Mouse (Mus musculus): ENCODE data around the gene Ppm1b. TPM values are rescaled to one million over a fixed set of nuclear protein-coding genes. Genes with fewer than 3 reads are reported as not detected.
A peak's percentile ranks its signal among the peaks of the same experiment; 100 is the strongest.

Ppm1b gene
- polyA plus RNA-seq, 1 experiment from 2014 or later: 51.5 TPM

- DNase-seq (ENCODE audit: low spot score) (no peak), ATAC-seq (no peak)
- WGBS: 100% methylated on average over 1 of the region's 1 CpGs
- Histone ChIP-seq H3K36me3 (ENCODE audit: insufficient read depth, low read length) (no peaks in the 10 kb centered on the region), H3K4me2 (replicated peaks; ENCODE audit: low read depth, low read length) (no peak overlapping the region), H3K9ac (replicated peaks; ENCODE audit: low read depth) (no peak overlapping the region), H3K27ac (ENCODE audit: low read length) (no peak overlapping the region), H3K27me3 (replicated peaks; ENCODE audit: insufficient read depth, low read length) (no peaks in the 10 kb centered on the region), H3K4me3 (ENCODE audit: low read depth, low read length) (no peak overlapping the region), H3K4me1 (ENCODE audit: insufficient read depth, low read depth, low read length) (no peaks in the 10 kb centered on the region), H3K9me3 (ENCODE audit: low read length) (no peaks in the 10 kb centered on the region)
- TF ChIP-seq CTCF (IDR thresholded peaks at IDR 0.05) (no peak), EP300 (IDR thresholded peaks at IDR 0.05) (no peak)
Measured at GRCm38 (mm10) chr17:84981721-84982120, 25.2 kb downstream of the Ppm1b start.

- no peaks in the 10 kb centered on the region for H3K4me1 ChIP-seq (ENCODE audit: insufficient read depth, low read depth, low read length)
- H3K27me3 ChIP-seq (replicated peaks; ENCODE audit: insufficient read depth, low read length): no peaks in the 10 kb centered on the region
- H3K9me3 ChIP-seq (ENCODE audit: low read length): no peaks in the 10 kb centered on the region
- no peak for ATAC-seq
- no peak overlapping the region for H3K4me2 ChIP-seq (replicated peaks; ENCODE audit: low read depth, low read length)
- DNase-seq (ENCODE audit: low spot score): no peak
- no peak overlapping the region for H3K4me3 ChIP-seq (ENCODE audit: low read depth, low read length)
- WGBS: 74% methylated on average over 2 of the region's 2 CpGs
- no peaks in the 10 kb centered on the region for H3K36me3 ChIP-seq (ENCODE audit: insufficient read depth, low read length)
- TF ChIP-seq EP300 (IDR thresholded peaks at IDR 0.05) (no peak), CTCF (IDR thresholded peaks at IDR 0.05) (no peak)
- no peak overlapping the region for H3K9ac ChIP-seq (replicated peaks; ENCODE audit: low read depth)
- H3K27ac ChIP-seq (ENCODE audit: low read length): no peak overlapping the region
Measured at GRCm38 (mm10) chr17:84982735-84983134, 26.2 kb downstream of the Ppm1b start.

GRCm38 (mm10) chr17:84986368-84986767, 29.8 kb downstream of the Ppm1b start:
- Histone ChIP-seq H3K4me1 (ENCODE audit: insufficient read depth, low read depth, low read length) (no peaks in the 10 kb centered on the region), H3K9me3 (ENCODE audit: low read length) (no peaks in the 10 kb centered on the region), H3K27ac (ENCODE audit: low read length) (no peak overlapping the region), H3K27me3 (replicated peaks; ENCODE audit: insufficient read depth, low read length) (no peaks in the 10 kb centered on the region), H3K9ac (replicated peaks; ENCODE audit: low read depth) (no peak overlapping the region), H3K4me2 (replicated peaks; ENCODE audit: low read depth, low read length) (no peak overlapping the region), H3K36me3 (ENCODE audit: insufficient read depth, low read length) (no peaks in the 10 kb centered on the region), H3K4me3 (ENCODE audit: low read depth, low read length) (no peak overlapping the region)
- 37% methylated on average over 5 of the region's 5 CpGs for WGBS
- ATAC-seq (no peak), DNase-seq (ENCODE audit: low spot score) (no peak)
- no peak for TF ChIP-seq CTCF (IDR thresholded peaks at IDR 0.05)
- TF ChIP-seq EP300 (IDR thresholded peaks at IDR 0.05): no peak

GRCm38 (mm10) chr17:84987834-84988410, 31.4 kb downstream of the Ppm1b start:
- Histone ChIP-seq H3K27ac (ENCODE audit: low read length) (no peak overlapping the region), H3K36me3 (ENCODE audit: insufficient read depth, low read length) (no peaks in the 10 kb centered on the region), H3K4me2 (replicated peaks; ENCODE audit: low read depth, low read length) (no peak overlapping the region), H3K27me3 (replicated peaks; ENCODE audit: insufficient read depth, low read length) (no peaks in the 10 kb centered on the region), H3K9me3 (ENCODE audit: low read length) (no peaks in the 10 kb centered on the region), H3K4me3 (ENCODE audit: low read depth, low read length) (no peak overlapping the region), H3K9ac (replicated peaks; ENCODE audit: low read depth) (no peak overlapping the region), H3K4me1 (ENCODE audit: insufficient read depth, low read depth, low read length) (no peaks in the 10 kb centered on the region)
- TF ChIP-seq EP300 (IDR thresholded peaks at IDR 0.05) (no peak), CTCF (IDR thresholded peaks at IDR 0.05) (no peak)
- 59% methylated on average over 3 of the region's 3 CpGs for WGBS
- ATAC-seq (peak; percentile 89), DNase-seq (ENCODE audit: low spot score) (peak; percentile 70)

GRCm38 (mm10) chr17:84988514-84988913, 32.0 kb downstream of the Ppm1b start:
- Histone ChIP-seq H3K9me3 (ENCODE audit: low read length) (no peaks in the 10 kb centered on the region), H3K4me1 (ENCODE audit: insufficient read depth, low read depth, low read length) (no peaks in the 10 kb centered on the region)

GRCm38 (mm10) chr17:84995844-84996243, 39.3 kb downstream of the Ppm1b start:
- ATAC-seq (peak; percentile 58), DNase-seq (ENCODE audit: low spot score) (peak; percentile 56)
- Histone ChIP-seq H3K9ac (replicated peaks; ENCODE audit: low read depth) (no peak overlapping the region), H3K9me3 (ENCODE audit: low read length) (no peaks in the 10 kb centered on the region), H3K4me1 (ENCODE audit: insufficient read depth, low read depth, low read length) (no peaks in the 10 kb centered on the region), H3K27ac (ENCODE audit: low read length) (no peak overlapping the region), H3K27me3 (replicated peaks; ENCODE audit: insufficient read depth, low read length) (no peaks in the 10 kb centered on the region), H3K4me3 (ENCODE audit: low read depth, low read length) (no peak overlapping the region), H3K36me3 (ENCODE audit: insufficient read depth, low read length) (no peaks in the 10 kb centered on the region), H3K4me2 (replicated peaks; ENCODE audit: low read depth, low read length) (no peak overlapping the region)
- no peak for TF ChIP-seq CTCF (IDR thresholded peaks at IDR 0.05)
- no peak for TF ChIP-seq EP300 (IDR thresholded peaks at IDR 0.05)
- WGBS: 53% methylated on average over 6 of the region's 6 CpGs

More at GRCm38 (mm10) chr17:84988514-84988913, 32.0 kb downstream of the Ppm1b start:
- Histone ChIP-seq H3K27ac (ENCODE audit: low read length) (no peak overlapping the region), H3K4me3 (ENCODE audit: low read depth, low read length) (no peak overlapping the region), H3K4me2 (replicated peaks; ENCODE audit: low read depth, low read length) (no peak overlapping the region), H3K27me3 (replicated peaks; ENCODE audit: insufficient read depth, low read length) (no peaks in the 10 kb centered on the region), H3K9ac (replicated peaks; ENCODE audit: low read depth) (no peak overlapping the region), H3K36me3 (ENCODE audit: insufficient read depth, low read length) (no peaks in the 10 kb centered on the region)
- ATAC-seq: no peak
- DNase-seq (ENCODE audit: low spot score): no peak
- TF ChIP-seq EP300 (IDR thresholded peaks at IDR 0.05): no peak
- TF ChIP-seq CTCF (IDR thresholded peaks at IDR 0.05): no peak

GRCm38 (mm10) chr17:84997639-84998038, 41.1 kb downstream of the Ppm1b start:
- Histone ChIP-seq H3K4me1 (ENCODE audit: insufficient read depth, low read depth, low read length) (no peaks in the 10 kb centered on the region), H3K4me2 (replicated peaks; ENCODE audit: low read depth, low read length) (no peak overlapping the region), H3K36me3 (ENCODE audit: insufficient read depth, low read length) (no peaks in the 10 kb centered on the region), H3K27ac (ENCODE audit: low read length) (no peak overlapping the region), H3K9me3 (ENCODE audit: low read length) (no peaks in the 10 kb centered on the region), H3K4me3 (ENCODE audit: low read depth, low read length) (no peak overlapping the region), H3K9ac (replicated peaks; ENCODE audit: low read depth) (no peak overlapping the region), H3K27me3 (replicated peaks; ENCODE audit: insufficient read depth, low read length) (no peaks in the 10 kb centered on the region)
- no peak for TF ChIP-seq EP300 (IDR thresholded peaks at IDR 0.05)
- WGBS: 85% methylated on average over 1 of the region's 1 CpGs
- no peak for ATAC-seq
- DNase-seq (ENCODE audit: low spot score): no peak
